Mouse (Mus musculus) thymus, adult 2 months (tissue): Measurements from ENCODE around the gene Ulbp1.

ENCODE experiments used
- CTCF ChIP-seq: fragments of 200-500 bp; IDR thresholded peaks from 2 replicates; pipeline ENCODE4 v1.5.1; 2012; ENCODE audit warnings: mild to moderate bottlenecking, control low read depth, low read length, moderate library complexity, borderline replicate concordance; ENCODE audit not compliant: control insufficient read depth, poor library complexity, insufficient read depth; ENCODE audit errors: extremely low read depth
- POLR2A ChIP-seq: fragments of 200-500 bp; IDR thresholded peaks from 2 replicates; pipeline ENCODE4 v1.6.1; 2012; ENCODE audit warnings: mild to moderate bottlenecking, low read length, control low read depth, moderate library complexity; ENCODE audit not compliant: control insufficient read depth, poor library complexity, insufficient read depth; ENCODE audit errors: extremely low read depth

GRCm38 (mm10) chr10:7391108-7391507 is 82.3 kb downstream of the Ulbp1 start:
- TF ChIP-seq CTCF (no peak), POLR2A (no peak)
